Mouse (Mus musculus): ENCODE measurements at regions not wholly inside any gene's neighbourhood (a gene's known extent, or its start where the extent isn't known, plus 50 kb on each side); places are given as distances from the start of the nearest gene placed in this dataset.

DNA sequence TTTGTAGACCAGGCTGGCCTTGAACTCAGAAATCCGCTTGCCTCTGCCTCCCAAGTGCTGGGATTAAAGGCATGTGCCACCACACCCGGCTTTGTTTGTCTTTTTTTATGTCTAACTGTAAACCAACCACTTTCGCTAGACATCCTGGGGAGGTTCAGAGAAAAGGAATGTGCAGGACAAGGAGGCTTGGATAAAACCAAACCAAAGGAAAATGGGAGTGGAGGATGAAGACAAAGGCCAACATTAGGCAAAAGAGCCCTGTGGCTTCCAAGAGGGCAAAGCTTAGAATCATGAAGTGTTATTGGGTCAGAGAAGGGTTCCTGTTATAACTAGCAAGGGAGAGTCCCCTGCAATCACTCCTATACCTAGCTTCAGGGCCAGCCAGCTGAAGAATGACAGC, 800.6 kb downstream of the Gbe1 start:
- H3K27me3 ChIP-seq (ENCODE audit: control insufficient read depth, insufficient read depth, low read length), result no peaks in the 10 kb centered on the region

GRCm38 (mm10) chr16:71120706-71121105, 807.0 kb downstream of the Gbe1 start:
- ATAC-seq (replicated peaks; ENCODE audit: insufficient number of reproducible peaks, low FRiP score, low TSS enrichment, low read depth) (no peak), DNase-seq (ENCODE audit: low spot score) (no peak)
- no peak overlapping the region for H3K4me2 ChIP-seq (ENCODE audit: low read depth, low read length)
- H3K36me3 ChIP-seq (replicated peaks; ENCODE audit: control insufficient read depth, insufficient read depth, low read depth, low read length), result no peaks in the 10 kb centered on the region
- no peak overlapping the region for H3K27ac ChIP-seq (replicated peaks; ENCODE audit: low read depth, low read length)
- no peak overlapping the region for H3K9ac ChIP-seq (replicated peaks; ENCODE audit: low read length)
- H3K4me3 ChIP-seq (ENCODE audit: low read depth, low read length), result no peak overlapping the region
- WGBS, result 89% methylated on average over 5 of the region's 5 CpGs
- no peaks in the 10 kb centered on the region for H3K27me3 ChIP-seq (ENCODE audit: control insufficient read depth, insufficient read depth, low read length)
- H3K4me1 ChIP-seq (ENCODE audit: control insufficient read depth, insufficient read depth, low read length), result no peaks in the 10 kb centered on the region
- H3K9me3 ChIP-seq (replicated peaks; ENCODE audit: control insufficient read depth, low read length), result no peaks in the 10 kb centered on the region

More for the DNA sequence above, 800.6 kb downstream of the Gbe1 start:
- H3K4me2 ChIP-seq (ENCODE audit: low read depth, low read length), result no peak overlapping the region
- H3K9me3 ChIP-seq (replicated peaks; ENCODE audit: control insufficient read depth, low read length), result no peaks in the 10 kb centered on the region
- ATAC-seq (replicated peaks; ENCODE audit: insufficient number of reproducible peaks, low FRiP score, low TSS enrichment, low read depth), result no peak
- no peak overlapping the region for H3K4me3 ChIP-seq (ENCODE audit: low read depth, low read length)
- no peak overlapping the region for H3K27ac ChIP-seq (replicated peaks; ENCODE audit: low read depth, low read length)
- 86% methylated on average over 3 of the region's 3 CpGs for WGBS
- DNase-seq (ENCODE audit: low spot score), result no peak
- H3K36me3 ChIP-seq (replicated peaks; ENCODE audit: control insufficient read depth, insufficient read depth, low read depth, low read length), result no peaks in the 10 kb centered on the region
- no peak overlapping the region for H3K9ac ChIP-seq (replicated peaks; ENCODE audit: low read length)
- no peaks in the 10 kb centered on the region for H3K4me1 ChIP-seq (ENCODE audit: control insufficient read depth, insufficient read depth, low read length)

GRCm38 (mm10) chr16:71123616-71124015, 809.9 kb downstream of the Gbe1 start:
- Histone ChIP-seq H3K9ac (replicated peaks; ENCODE audit: low read length) (no peak overlapping the region), H3K4me1 (ENCODE audit: control insufficient read depth, insufficient read depth, low read length) (no peaks in the 10 kb centered on the region), H3K4me3 (ENCODE audit: low read depth, low read length) (no peak overlapping the region), H3K27me3 (ENCODE audit: control insufficient read depth, insufficient read depth, low read length) (no peaks in the 10 kb centered on the region), H3K36me3 (replicated peaks; ENCODE audit: control insufficient read depth, insufficient read depth, low read depth, low read length) (no peaks in the 10 kb centered on the region), H3K9me3 (replicated peaks; ENCODE audit: control insufficient read depth, low read length) (no peaks in the 10 kb centered on the region), H3K27ac (replicated peaks; ENCODE audit: low read depth, low read length) (no peak overlapping the region), H3K4me2 (ENCODE audit: low read depth, low read length) (no peak overlapping the region)
- no peak for DNase-seq (ENCODE audit: low spot score)
- 92% methylated on average over 4 of the region's 4 CpGs for WGBS
- no peak for ATAC-seq (replicated peaks; ENCODE audit: insufficient number of reproducible peaks, low FRiP score, low TSS enrichment, low read depth)

DNA sequence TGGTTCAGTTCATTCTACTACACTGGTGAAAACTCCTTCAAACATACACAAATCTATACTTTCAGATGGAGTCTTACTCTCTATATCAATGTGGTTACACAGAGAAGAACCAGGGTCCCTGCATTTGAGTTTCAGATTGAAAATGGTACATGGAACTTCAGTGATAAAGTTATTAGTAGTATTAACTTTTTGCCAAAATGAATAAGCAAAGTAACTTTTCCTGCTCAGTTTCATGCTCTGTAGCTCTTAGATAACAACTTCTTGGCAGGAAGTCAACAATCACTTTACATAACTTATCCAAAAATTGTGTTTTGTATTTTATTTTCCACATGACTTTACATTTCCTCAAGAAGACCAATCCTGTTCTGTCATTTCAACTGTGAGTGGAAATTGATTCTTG, 819.1 kb downstream of the Gbe1 start:
- H3K36me3 ChIP-seq (replicated peaks; ENCODE audit: control insufficient read depth, insufficient read depth, low read depth, low read length), result no peaks in the 10 kb centered on the region
- ATAC-seq (replicated peaks; ENCODE audit: insufficient number of reproducible peaks, low FRiP score, low TSS enrichment, low read depth) (no peak), DNase-seq (ENCODE audit: low spot score) (no peak)
- H3K4me2 ChIP-seq (ENCODE audit: low read depth, low read length), result no peak overlapping the region
- no peak overlapping the region for H3K9ac ChIP-seq (replicated peaks; ENCODE audit: low read length)
- no peak overlapping the region for H3K4me3 ChIP-seq (ENCODE audit: low read depth, low read length)
- no peaks in the 10 kb centered on the region for H3K27me3 ChIP-seq (ENCODE audit: control insufficient read depth, insufficient read depth, low read length)
- no peak overlapping the region for H3K27ac ChIP-seq (replicated peaks; ENCODE audit: low read depth, low read length)
- H3K4me1 ChIP-seq (ENCODE audit: control insufficient read depth, insufficient read depth, low read length), result no peaks in the 10 kb centered on the region
- H3K9me3 ChIP-seq (replicated peaks; ENCODE audit: control insufficient read depth, low read length), result no peaks in the 10 kb centered on the region

- ATAC-seq (replicated peaks; ENCODE audit: insufficient number of reproducible peaks, low FRiP score, low TSS enrichment, low read depth) (no peak), DNase-seq (ENCODE audit: low spot score) (no peak)
- H3K36me3 ChIP-seq (replicated peaks; ENCODE audit: control insufficient read depth, insufficient read depth, low read depth, low read length), result no peaks in the 10 kb centered on the region
- WGBS, result 75% methylated on average over 3 of the region's 3 CpGs
- no peaks in the 10 kb centered on the region for H3K9me3 ChIP-seq (replicated peaks; ENCODE audit: control insufficient read depth, low read length)
- no peak overlapping the region for H3K9ac ChIP-seq (replicated peaks; ENCODE audit: low read length)
- no peaks in the 10 kb centered on the region for H3K27me3 ChIP-seq (ENCODE audit: control insufficient read depth, insufficient read depth, low read length)
- H3K27ac ChIP-seq (replicated peaks; ENCODE audit: low read depth, low read length), result no peak overlapping the region
- no peak overlapping the region for H3K4me2 ChIP-seq (ENCODE audit: low read depth, low read length)
- no peaks in the 10 kb centered on the region for H3K4me1 ChIP-seq (ENCODE audit: control insufficient read depth, insufficient read depth, low read length)
- H3K4me3 ChIP-seq (ENCODE audit: low read depth, low read length), result no peak overlapping the region
Measured at GRCm38 (mm10) chr16:71138668-71139067, 824.9 kb downstream of the Gbe1 start.

All from embryonic facial prominence, embryonic 11.5 days (tissue).